Mouse (Mus musculus) testis, postnatal 10 days (tissue): ENCODE measurements around the gene Tns4.

Source experiments
- DNase-seq: peaks from one replicate; pipeline ENCODE4 v3.0.0; 2021; ENCODE audit warnings: low spot score

Tns4 gene

GRCm38 (mm10) chr11:99047120-99047519 is 42.0 kb downstream of the Tns4 start:
- DNase-seq: peak; percentile 71

- no peak for DNase-seq
These were observed 43.8 kb downstream of the Tns4 start for GRCm38 (mm10) chr11:99045159-99045889.

GRCm38 (mm10) chr11:99044306-99044705 is 44.8 kb downstream of the Tns4 start:
- no peak for DNase-seq

- DNase-seq: no peak
These were observed 45.5 kb downstream of the Tns4 start for GRCm38 (mm10) chr11:99043632-99044031.

- DNase-seq: no peak
These were observed 46.2 kb downstream of the Tns4 start for GRCm38 (mm10) chr11:99042834-99043431.

- DNase-seq: no peak
These were observed 47.0 kb downstream of the Tns4 start for GRCm38 (mm10) chr11:99041841-99042780.

GRCm38 (mm10) chr11:99041051-99041729 is 47.9 kb downstream of the Tns4 start, which contains the start of gene Igfbp4:
TSS of gene Igfbp4 (plus strand) at chr11:99041244.
- DNase-seq: peak; percentile 88

- DNase-seq: no peak
These were observed 48.6 kb downstream of the Tns4 start for GRCm38 (mm10) chr11:99040346-99040974.

GRCm38 (mm10) chr11:99039782-99040181 is 49.3 kb downstream of the Tns4 start:
- DNase-seq: peak; percentile 87

- no peak for DNase-seq
These were observed 52.9 kb downstream of the Tns4 start for GRCm38 (mm10) chr11:99036254-99036653.

GRCm38 (mm10) chr11:99035350-99035749 is 53.8 kb downstream of the Tns4 start:
- no peak for DNase-seq

- DNase-seq: no peak
These were observed 62.1 kb downstream of the Tns4 start for GRCm38 (mm10) chr11:99026899-99027440.

GRCm38 (mm10) chr11:99025878-99026277 is 63.2 kb downstream of the Tns4 start:
- no peak for DNase-seq

GRCm38 (mm10) chr11:99024468-99025134 is 64.5 kb downstream of the Tns4 start:
- no peak for DNase-seq

GRCm38 (mm10) chr11:99023500-99024467 is 65.3 kb downstream of the Tns4 start, which contains the start of gene Top2a:
TSS of gene Top2a (minus strand) at chr11:99024189.
- DNase-seq: peak; percentile 89

GRCm38 (mm10) chr11:99023094-99023493 is 66.0 kb downstream of the Tns4 start:
- no peak for DNase-seq

GRCm38 (mm10) chr11:99022384-99022933 is 66.6 kb downstream of the Tns4 start:
- no peak for DNase-seq

GRCm38 (mm10) chr11:99019844-99020243 is 69.3 kb downstream of the Tns4 start:
- no peak for DNase-seq
